Mouse (Mus musculus) CH12.LX (cell line): ENCODE data around the gene Gm20388. TPM values are rescaled to one million over a fixed set of nuclear protein-coding genes. Genes with fewer than 3 reads are reported as not detected.

Experiments used
- DNase-seq: peaks from one replicate; pipeline ENCODE4 v3.0.0-alpha.2; 2013; ENCODE audit errors: extremely low read depth
- H3K27ac ChIP-seq: 2 replicates; pipeline ENCODE4 v1.5.1; 2012; ENCODE audit warnings: low read depth, mild to moderate bottlenecking, control low read depth, moderate library complexity; ENCODE audit not compliant: insufficient read depth
- H3K27me3 ChIP-seq: replicated peaks from 2 replicates; pipeline ENCODE3; 2012; ENCODE audit warnings: inconsistent platforms
- H3K36me3 ChIP-seq, 2 experiments: replicated peaks in 1 of 2; 2 replicates each; pipeline versions ENCODE3 to v1.6.1; 2012; ENCODE audit warnings: inconsistent platforms in 1 of 2, low read length in 1 of 2, mild to moderate bottlenecking in 1 of 2, mixed read lengths in 1 of 2, moderate library complexity in 1 of 2; ENCODE audit not compliant: control insufficient read depth in 1 of 2, insufficient read depth in 1 of 2
- H3K4me1 ChIP-seq, 2 experiments: 2 replicates each; pipeline ENCODE4 v1.6.1; 2012; ENCODE audit warnings: inconsistent platforms in 1 of 2, moderate library complexity in 1 of 2; ENCODE audit not compliant: insufficient read depth in 2 of 2, control insufficient read depth in 1 of 2
- H3K4me2 ChIP-seq: 2 replicates; pipeline ENCODE4 v1.6.1; 2012; ENCODE audit warnings: low read depth, mild to moderate bottlenecking, control low read depth; ENCODE audit not compliant: poor library complexity, insufficient read depth, severe bottlenecking
- H3K4me3 ChIP-seq, 3 experiments: fragments of 150-350 bp in 1 of 3; sonication (generic) in 1 of 3; replicated peaks in 1 of 3; 2 replicates each; pipeline versions ENCODE3 to v1.5.1; 2011 to 2012; ENCODE audit warnings: low read depth in 2 of 3, low read length in 2 of 3, mild to moderate bottlenecking in 2 of 3, moderate library complexity in 2 of 3, control low read depth in 1 of 3, improper control_type of control experiment in 1 of 3, inconsistent platforms in 1 of 3, mixed read lengths in 1 of 3; ENCODE audit not compliant: poor library complexity in 1 of 3
- H3K79me2 ChIP-seq: replicated peaks from 2 replicates; pipeline ENCODE4 v1.6.1; 2012; ENCODE audit warnings: mild to moderate bottlenecking, moderate library complexity; ENCODE audit not compliant: control insufficient read depth, poor library complexity, insufficient read depth, severe bottlenecking; ENCODE audit errors: extremely low read depth
- H3K9ac ChIP-seq: 2 replicates; pipeline ENCODE4 v1.6.1; 2012; ENCODE audit warnings: low read depth, mild to moderate bottlenecking, control low read depth, moderate library complexity; ENCODE audit not compliant: insufficient read depth
- H3K9me3 ChIP-seq: replicated peaks from 2 replicates; pipeline ENCODE3; 2012; ENCODE audit warnings: low read length, inconsistent platforms, mixed read lengths
- BHLHE40 ChIP-seq: IDR thresholded peaks from 2 replicates; pipeline ENCODE4 v1.6.1; 2011; ENCODE audit warnings: mild to moderate bottlenecking, low read depth, low read length, improper control_type of control experiment
- CHD1 ChIP-seq: IDR thresholded peaks from 2 replicates; pipeline ENCODE4 v1.6.1; 2012; ENCODE audit warnings: low read depth, low read length, improper control_type of control experiment, inconsistent platforms
- CTCF ChIP-seq, 2 experiments: IDR thresholded peaks in 1 of 2; conservative IDR thresholded peaks in 1 of 2; 2 replicates each; pipeline ENCODE4 v1.5.1; 2011 to 2012; ENCODE audit warnings: low read depth in 2 of 2, low read length in 2 of 2, improper control_type of control experiment in 1 of 2, inconsistent platforms in 1 of 2, mild to moderate bottlenecking in 1 of 2, moderate library complexity in 1 of 2
- E2F4 ChIP-seq: IDR thresholded peaks from 2 replicates; pipeline ENCODE4 v1.6.1; 2011; ENCODE audit warnings: low read depth, low read length, improper control_type of control experiment; ENCODE audit not compliant: insufficient replicate concordance
- ELF1 ChIP-seq: IDR thresholded peaks from 2 replicates; pipeline ENCODE4 v1.6.1; 2014; ENCODE audit warnings: low read depth, mild to moderate bottlenecking, inconsistent platforms, low read length, improper control_type of control experiment
- EP300 ChIP-seq: IDR thresholded peaks from 2 replicates; pipeline ENCODE4 v1.6.1; 2011; ENCODE audit warnings: low read length, improper control_type of control experiment
- ETS1 ChIP-seq: conservative IDR thresholded peaks from 2 replicates; pipeline ENCODE4 v1.6.1; 2012; ENCODE audit warnings: low read depth, mild to moderate bottlenecking, inconsistent platforms, low read length, improper control_type of control experiment, moderate library complexity
- IRF4 ChIP-seq: IDR thresholded peaks from 2 replicates; pipeline ENCODE4 v1.6.1; 2014; ENCODE audit warnings: low read depth, mild to moderate bottlenecking, inconsistent platforms, low read length, improper control_type of control experiment
- JUND ChIP-seq: conservative IDR thresholded peaks from 2 replicates; pipeline ENCODE4 v1.6.1; 2011; ENCODE audit warnings: low read depth, low read length, improper control_type of control experiment
- KAT2A ChIP-seq: IDR thresholded peaks from 2 replicates; pipeline ENCODE4 v1.6.1; 2012; ENCODE audit warnings: low read length, improper control_type of control experiment, inconsistent platforms; ENCODE audit not compliant: insufficient replicate concordance
- MAFK ChIP-seq: IDR thresholded peaks from 2 replicates; pipeline ENCODE4 v1.6.1; 2011; ENCODE audit warnings: low read length, improper control_type of control experiment; ENCODE audit not compliant: insufficient replicate concordance
- MAZ ChIP-seq: IDR thresholded peaks from 2 replicates; pipeline ENCODE4 v1.6.1; 2012; ENCODE audit warnings: low read depth, mild to moderate bottlenecking, inconsistent platforms, low read length, improper control_type of control experiment, moderate library complexity
- MEF2A ChIP-seq: IDR thresholded peaks from 2 replicates; pipeline ENCODE4 v1.6.1; 2014; ENCODE audit warnings: low read depth, mild to moderate bottlenecking, inconsistent platforms, low read length, improper control_type of control experiment, borderline replicate concordance
- MXI1 ChIP-seq: IDR thresholded peaks from 2 replicates; pipeline ENCODE4 v1.6.1; 2011; ENCODE audit warnings: mild to moderate bottlenecking, low read depth, low read length, improper control_type of control experiment
- NELFE ChIP-seq: IDR thresholded peaks from 2 replicates; pipeline ENCODE4 v1.6.1; 2011; ENCODE audit warnings: low read depth, low read length, improper control_type of control experiment
- RAD21 ChIP-seq: IDR thresholded peaks from 2 replicates; pipeline ENCODE4 v1.6.1; 2011; ENCODE audit warnings: low read depth, mild to moderate bottlenecking, low read length, improper control_type of control experiment, moderate library complexity
- TBP ChIP-seq: conservative IDR thresholded peaks from 2 replicates; pipeline ENCODE4 v1.6.1; 2011; ENCODE audit warnings: low read depth, low read length, improper control_type of control experiment
- TCF12 ChIP-seq: IDR thresholded peaks from 2 replicates; pipeline ENCODE4 v1.6.1; 2014; ENCODE audit warnings: low read depth, mild to moderate bottlenecking, inconsistent platforms, low read length, improper control_type of control experiment
- UBTF ChIP-seq: IDR thresholded peaks from 2 replicates; pipeline ENCODE4 v1.6.1; 2012; ENCODE audit warnings: low read depth, mild to moderate bottlenecking, inconsistent platforms, low read length, improper control_type of control experiment, moderate library complexity
- USF2 ChIP-seq: conservative IDR thresholded peaks from 2 replicates; pipeline ENCODE4 v1.6.1; 2011; ENCODE audit warnings: low read depth, low read length, improper control_type of control experiment
- ZMIZ1 ChIP-seq: IDR thresholded peaks from 2 replicates; pipeline ENCODE4 v1.6.1; 2012; ENCODE audit warnings: low read depth, mild to moderate bottlenecking, inconsistent platforms, low read length, improper control_type of control experiment
- dilution Hi-C: fragments of 300-500 bp; cut with MboI; formaldehyde crosslinking; loops from 2 replicates; pipeline ENCODE4 v1.14.3; 2020; ENCODE audit warnings: low sequenced_read_pairs; ENCODE audit not compliant: extremely low pct_unique_long_range_greater_than_20kb, extremely low pct_ligation_motif_present
- in situ Hi-C: fragments of 300-500 bp; cut with MboI; formaldehyde crosslinking; loops from 3 replicates; pipeline ENCODE4 v1.14.3; 2019; ENCODE audit warnings: low sequenced_read_pairs, low pct_ligation_motif_present, low pct_unique_long_range_greater_than_20kb, mixed read lengths
- polyA plus RNA-seq: library from polyadenylated mRNA; unstranded; fragments of >175 nt; gene quantifications from 2 replicates; pipeline ENCODE4 v1.2.1, GENCODE M21; 2012; ENCODE audit warnings: low read depth; ENCODE audit not compliant: insufficient read length
- total RNA-seq, 2 experiments: library from RNA; depleted of rRNA; stranded (reverse); fragments of 300-350 nt in 1 of 2; fragments of >200 nt in 1 of 2; gene quantifications; 2 replicates each; pipeline ENCODE4 v1.2.3; 2012 to 2014

Gene Gm20388
- total and polyA plus RNA-seq, 3 experiments = 14.8 to 26.3 (median 22.2) TPM

DNA sequence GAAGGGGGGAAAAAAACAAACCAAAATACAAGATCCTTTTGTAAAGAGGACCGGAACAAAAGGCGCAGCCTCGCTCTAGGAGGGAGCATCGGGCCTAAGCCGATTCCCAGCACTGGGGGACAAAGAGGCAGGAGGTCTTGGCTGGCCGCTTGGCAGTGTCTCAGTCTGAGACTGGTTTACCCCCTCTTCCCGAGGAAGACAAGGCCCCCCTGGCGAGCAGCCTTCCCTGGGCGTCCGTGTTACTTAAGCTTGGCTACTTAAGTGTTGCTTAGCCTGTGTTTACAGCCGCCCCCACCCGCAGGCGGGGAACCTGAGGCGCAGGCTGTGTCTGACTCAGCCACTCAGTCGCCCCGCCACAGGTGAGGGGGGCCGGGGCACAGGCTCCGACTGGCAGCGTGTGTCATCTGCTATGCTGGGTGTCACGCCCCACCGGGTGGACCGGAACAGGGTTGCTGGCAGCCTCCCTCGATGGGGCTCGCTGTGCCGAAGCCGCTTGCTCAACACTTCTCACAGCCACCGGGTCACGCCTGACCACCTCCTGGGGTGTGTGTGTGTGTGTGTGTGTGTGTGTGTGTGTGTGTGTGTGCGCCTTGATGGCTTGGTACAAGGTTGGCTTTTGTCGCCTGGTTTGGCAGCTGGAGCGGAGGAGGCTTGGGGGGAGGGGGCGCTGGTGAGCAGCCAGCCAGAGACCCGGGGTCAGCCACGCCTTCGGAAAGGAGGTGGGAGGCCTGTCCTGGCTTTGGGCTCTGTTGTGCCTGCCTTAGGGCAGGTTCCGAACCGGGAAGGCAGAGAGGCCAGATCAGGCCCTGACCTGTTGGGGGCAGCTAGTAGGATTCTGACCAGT, 628.0 kb downstream of the Gm20388 start (continued):
- TF ChIP-seq RAD21 (no peak; the same call in 1 of the 2 replicates), CTCF (conservative IDR thresholded peaks at IDR 0.05 in 1 of 2, IDR thresholded peaks at IDR 0.05 in 1 of 2; ENCODE audit: low read depth in 2 of 2, low read length in 2 of 2) (peak in 1 of 2 experiments; percentile 51; a peak in 2 of 4 replicates), TBP (no peak), TCF12 (peak; percentile 78), UBTF (no peak), MXI1 (peak; percentile 85), MAZ (no peak; the same call in 1 of the 2 replicates), NELFE (no peak), KAT2A (0 out of 2 replicates have a peak, but pooled peaks have one; percentile 18), MEF2A (no peak), USF2 (no peak), ELF1 (0 out of 2 replicates have a peak, but pooled peaks have one; percentile 43)

DNA sequence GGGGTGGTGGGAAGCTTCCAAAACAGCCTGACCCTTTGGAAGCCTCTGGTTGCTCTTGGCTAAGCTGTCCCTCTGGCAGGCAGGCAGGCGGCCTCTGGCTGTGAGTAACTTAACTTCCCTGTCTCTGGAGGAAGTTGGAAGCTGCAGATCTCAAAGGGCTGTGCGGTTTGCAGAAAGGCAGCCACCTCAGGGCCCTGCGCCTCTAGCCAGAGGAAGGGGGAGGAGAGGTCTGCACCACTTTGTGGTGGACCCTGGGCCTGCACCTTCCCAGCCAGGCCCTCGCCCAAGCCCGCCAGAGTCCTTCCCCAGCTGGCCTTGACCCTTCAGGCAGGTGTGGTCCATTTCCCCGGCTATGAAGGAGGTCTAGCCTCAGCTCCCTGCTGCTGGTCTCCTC, 628.7 kb downstream of the Gm20388 start:
- peaks cover 37 to 80% of the 10 kb centered on the region in 2 experiments for H3K4me1 ChIP-seq
- no peaks in the 10 kb centered on the region for H3K9me3 ChIP-seq
- peak overlapping the region; percentile 83 for H3K4me2 ChIP-seq
- in situ Hi-C loops (loop anchor here (5.0 to 10.0 kb wide), 2 partner anchors 132 to 215 kb away; no protein-coding TSS in a partner anchor), dilution Hi-C loops (no loop called here)
- no peak overlapping the region for H3K9ac ChIP-seq
- DNase-seq = no peak
- peaks cover 0 to 7% of the 10 kb centered on the region in 2 experiments for H3K36me3 ChIP-seq
- peak overlapping the region in 2 of 3 experiments; percentile 33 to 64 for H3K4me3 ChIP-seq
- peaks cover 14% of the 10 kb centered on the region for H3K27me3 ChIP-seq
- peaks cover 77% of the 10 kb centered on the region for H3K79me2 ChIP-seq
- H3K27ac ChIP-seq = peak overlapping the region; percentile 65; the same call in 1 of the 2 replicates
- peak; percentile 66; the same call in 1 of the 2 replicates for TF ChIP-seq UBTF
- 0 out of 2 replicates have a peak, but pooled peaks have one; percentile 4 for TF ChIP-seq IRF4
- no peak for TF ChIP-seq MAZ

DNA sequence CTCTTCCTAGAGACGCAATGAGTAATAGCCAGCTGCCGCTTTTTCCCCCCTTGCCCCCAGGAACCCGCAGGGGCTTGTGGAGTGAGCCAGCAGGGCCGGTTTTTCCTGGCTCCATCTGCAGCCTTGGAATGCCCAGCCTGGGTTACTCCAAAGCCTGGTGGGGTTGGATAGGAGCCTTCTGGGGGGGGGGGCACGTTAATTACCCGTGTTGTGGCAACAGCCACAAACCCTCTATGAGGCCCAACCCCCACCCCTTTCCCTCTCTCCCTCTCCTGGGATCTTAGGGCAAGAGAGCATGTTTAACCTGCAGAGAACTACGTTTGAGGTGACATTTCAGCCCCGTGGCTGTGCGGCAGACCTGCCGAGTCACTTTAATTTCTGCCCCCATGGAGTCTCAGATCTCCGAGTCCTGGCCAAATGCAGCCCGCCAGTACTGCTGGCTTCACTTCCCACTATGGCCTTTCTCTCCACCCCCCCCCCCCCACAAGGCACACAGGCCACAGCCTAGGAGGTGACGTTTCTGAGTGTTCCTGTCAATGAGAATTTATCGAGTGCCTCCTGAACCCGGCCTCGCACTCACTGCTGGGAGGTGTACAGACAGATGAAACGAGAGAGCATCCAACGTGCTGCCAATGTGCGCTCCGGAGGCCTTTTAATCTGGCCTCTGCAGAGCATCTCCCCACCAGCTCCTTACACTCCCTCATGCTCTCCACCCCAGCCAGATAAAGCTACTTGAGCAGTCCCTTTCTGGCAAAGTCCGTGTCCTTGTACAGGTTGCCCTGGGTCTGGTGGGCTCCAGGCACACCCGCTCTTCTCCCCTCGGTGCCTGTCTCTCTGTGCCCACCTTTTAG, 629.4 kb downstream of the Gm20388 start:
- Histone ChIP-seq H3K4me2 (peak overlapping the region; percentile 83; the same call in 1 of the 2 replicates), H3K79me2 (peaks cover 84% of the 10 kb centered on the region), H3K27me3 (peaks cover 14% of the 10 kb centered on the region), H3K36me3 (peaks cover 0 to 9% of the 10 kb centered on the region in 2 experiments), H3K9me3 (no peaks in the 10 kb centered on the region), H3K4me3 (peak overlapping the region in 2 of 3 experiments; percentile 33 to 64), H3K27ac (peak overlapping the region; percentile 65; the same call in 1 of the 2 replicates), H3K9ac (no peak overlapping the region), H3K4me1 (peaks cover 32 to 80% of the 10 kb centered on the region in 2 experiments)
- no peak for TF ChIP-seq CHD1
- no peak for TF ChIP-seq NELFE
- TF ChIP-seq ETS1 = no peak
- no peak for TF ChIP-seq MAFK
- TF ChIP-seq KAT2A = no peak
- TF ChIP-seq E2F4 = no peak
- TF ChIP-seq BHLHE40 = no peak
- no peak for TF ChIP-seq ZMIZ1
- no peak for TF ChIP-seq JUND
- TF ChIP-seq EP300 = no peak
- TF ChIP-seq RAD21 = no peak
- dilution Hi-C loops = no loop called here
- in situ Hi-C loops = loop anchor here (5.0 to 10.0 kb wide), 2 partner anchors 133 to 215 kb away; no protein-coding TSS in a partner anchor
- DNase-seq = no peak
